Mouse (Mus musculus): ENCODE measurements around the gene Ppp6c.

DNA sequence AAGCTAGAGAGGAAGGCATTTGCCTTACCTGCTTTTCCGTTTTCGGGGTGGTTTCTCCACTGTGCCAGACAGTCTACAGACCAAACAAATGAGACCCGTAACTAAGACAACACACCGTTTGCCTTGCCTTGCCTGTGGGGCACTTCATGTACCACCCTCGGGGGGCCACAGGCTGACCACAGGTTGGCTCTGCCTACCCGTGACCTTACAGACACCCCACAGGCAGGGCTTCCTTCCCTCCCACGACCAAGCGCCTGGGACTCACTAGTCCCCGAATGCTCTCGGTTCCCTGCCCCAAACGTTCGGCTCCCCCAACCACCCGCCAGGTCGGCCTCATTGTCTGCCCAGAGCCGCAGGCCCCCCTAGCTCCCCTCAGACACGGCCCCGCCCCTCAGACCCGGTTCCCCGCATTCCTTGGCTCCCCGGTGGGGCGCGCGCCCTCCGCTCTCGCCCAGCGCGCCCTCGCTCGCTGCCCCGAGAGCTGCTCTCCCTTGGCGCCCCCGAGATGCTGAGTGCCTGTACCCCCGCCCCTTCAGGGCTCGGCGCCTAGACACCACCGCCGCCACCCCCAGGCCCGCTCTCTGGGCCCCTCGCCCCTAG is 36.2 kb downstream of the Ppp6c start:
- TF ChIP-seq CTCF (IDR thresholded peaks at IDR 0.05) (no peak), EP300 (IDR thresholded peaks at IDR 0.05) (no peak)
